Mouse (Mus musculus): Measurements from ENCODE around the gene Inpp5k.

- no peak for TF ChIP-seq CTCF (IDR thresholded peaks at IDR 0.05; ENCODE audit: borderline replicate concordance, insufficient read depth, low read depth, low read length)
- no peak for TF ChIP-seq POLR2A (IDR thresholded peaks at IDR 0.05; ENCODE audit: borderline replicate concordance, insufficient read depth, low read length)
These were observed 17.0 kb downstream of the Inpp5k start for GRCm38 (mm10) chr11:75647681-75648211.
